Mouse (Mus musculus): ENCODE results near the gene Capn8. TPM values are rescaled to one million over a fixed set of nuclear protein-coding genes. Genes with fewer than 3 reads are reported as not detected.
A peak's percentile ranks its signal among the peaks of the same experiment; 100 is the strongest.

The Capn8 gene
- total RNA-seq, 2 experiments from 2014 or later, result not detected

- Histone ChIP-seq H3K4me3 (no peak overlapping the region), H3K27ac (no peak overlapping the region)
- TF ChIP-seq CTCF (IDR thresholded peaks at IDR 0.05), result peak; percentile 66
- intact Hi-C loops (cut with DNase I), result loop anchor here (5.0 kb wide), 2 partner anchors 97 to 232 kb away; no protein-coding TSS in a partner anchor
- no peak for DNase-seq
These were observed 4.3 kb upstream of the Capn8 start for GRCm38 (mm10) chr1:182560390-182561098.

GRCm38 (mm10) chr1:182561945-182562514 is 2.8 kb upstream of the Capn8 start:
- no peak for TF ChIP-seq CTCF (IDR thresholded peaks at IDR 0.05)

GRCm38 (mm10) chr1:182562576-182563370 is 2.0 kb upstream of the Capn8 start:
- no peak for TF ChIP-seq CTCF (IDR thresholded peaks at IDR 0.05)
- no peak overlapping the region for H3K27ac ChIP-seq
- no peak overlapping the region for H3K4me3 ChIP-seq
- no peak for DNase-seq
- intact Hi-C loops (cut with DNase I), result loop anchor here (5.0 kb wide), 2 partner anchors 95 to 230 kb away; no protein-coding TSS in a partner anchor

More at GRCm38 (mm10) chr1:182561945-182562514, 2.8 kb upstream of the Capn8 start:
- DNase-seq, result peak; percentile 27
- H3K4me3 ChIP-seq, result no peak overlapping the region
- no peak overlapping the region for H3K27ac ChIP-seq
- intact Hi-C loops (cut with DNase I), result loop anchor here (5.0 kb wide), 2 partner anchors 95 to 230 kb away; no protein-coding TSS in a partner anchor

GRCm38 (mm10) chr1:182565351-182565835 is 586 bp downstream of the Capn8 start:
- no peak for TF ChIP-seq CTCF (IDR thresholded peaks at IDR 0.05)
- no peak overlapping the region for H3K4me3 ChIP-seq
- H3K27ac ChIP-seq, result no peak overlapping the region
- DNase-seq, result no peak
- intact Hi-C loops (cut with DNase I), result no loop called here

- peak; percentile 26 for DNase-seq
- intact Hi-C loops (cut with DNase I), result no loop called here
These were observed 6.3 kb downstream of the Capn8 start for GRCm38 (mm10) chr1:182571148-182571547.

GRCm38 (mm10) chr1:182571973-182572372 is 7.2 kb downstream of the Capn8 start:
- intact Hi-C loops (cut with DNase I), result no loop called here

More at GRCm38 (mm10) chr1:182571148-182571547, 6.3 kb downstream of the Capn8 start:
- H3K27ac ChIP-seq, result no peak overlapping the region
- no peak for TF ChIP-seq CTCF (IDR thresholded peaks at IDR 0.05)
- no peak overlapping the region for H3K4me3 ChIP-seq

GRCm38 (mm10) chr1:182573856-182574665 is 9.3 kb downstream of the Capn8 start:
- intact Hi-C loops (cut with DNase I), result no loop called here
- Histone ChIP-seq H3K27ac (no peak overlapping the region), H3K4me3 (no peak overlapping the region)
- no peak for DNase-seq
- no peak for TF ChIP-seq CTCF (IDR thresholded peaks at IDR 0.05)

More at GRCm38 (mm10) chr1:182571973-182572372, 7.2 kb downstream of the Capn8 start:
- TF ChIP-seq CTCF (IDR thresholded peaks at IDR 0.05), result no peak
- no peak overlapping the region for H3K27ac ChIP-seq
- no peak overlapping the region for H3K4me3 ChIP-seq
- DNase-seq, result no peak

GRCm38 (mm10) chr1:182574666-182575049 is 9.9 kb downstream of the Capn8 start:
- Histone ChIP-seq H3K4me3 (no peak overlapping the region), H3K27ac (no peak overlapping the region)
- no peak for DNase-seq
- TF ChIP-seq CTCF (IDR thresholded peaks at IDR 0.05), result no peak
- intact Hi-C loops (cut with DNase I), result no loop called here

GRCm38 (mm10) chr1:182584169-182584568 is 19.4 kb downstream of the Capn8 start:
- TF ChIP-seq CTCF (IDR thresholded peaks at IDR 0.05), result no peak
- intact Hi-C loops (cut with DNase I), result no loop called here
- Histone ChIP-seq H3K4me3 (no peak overlapping the region), H3K27ac (no peak overlapping the region)
- DNase-seq, result no peak

- H3K4me3 ChIP-seq, result peak overlapping the region; percentile 43
- TF ChIP-seq CTCF (IDR thresholded peaks at IDR 0.05), result no peak
- intact Hi-C loops (cut with DNase I), result no loop called here
- DNase-seq, result no peak
- H3K27ac ChIP-seq, result no peak overlapping the region
These were observed 20.5 kb downstream of the Capn8 start for GRCm38 (mm10) chr1:182585162-182585840.

GRCm38 (mm10) chr1:182587706-182588105 is 22.9 kb downstream of the Capn8 start:
- Histone ChIP-seq H3K27ac (no peak overlapping the region), H3K4me3 (no peak overlapping the region)
- DNase-seq, result no peak
- no peak for TF ChIP-seq CTCF (IDR thresholded peaks at IDR 0.05)
- intact Hi-C loops (cut with DNase I), result no loop called here

Data from gastrocnemius, adult 2 months (tissue).